Mouse (Mus musculus) neutrophil, adult 83 days (primary cell): ENCODE measurements around the gene Ppm1k. TPM values are rescaled to one million over a fixed set of nuclear protein-coding genes. Genes with fewer than 3 reads are reported as not detected.

ENCODE experiments used
- total RNA-seq, 2 experiments: library from RNA; stranded (reverse); gene quantifications; one replicate each; pipeline ENCODE4 v1.2.4; 2023

Ppm1k gene
- total RNA-seq, result 1 to 10 TPM; 6.6 to 7.2 TPM

GRCm38 (mm10) chr6:57535386-57535936 lies at the start of gene Ppm1k:
Gene Ppm1k (minus strand): TSS chr6:57535468.

GRCm38 (mm10) chr6:57580881-57581548 lies 45.7 kb upstream of the Ppm1k start, which contains the start of gene Herc6:
Gene Herc6 (plus strand): TSS chr6:57581000.

Other genes starting within 250 kb of the Ppm1k start
- not detected for gene Vmn1r16, start 206.0 kb downstream of the Ppm1k start, total RNA-seq
- not detected for gene Vmn1r17, start 171.7 kb downstream of the Ppm1k start, total RNA-seq
- not detected for gene Vmn1r18, start 139.7 kb downstream of the Ppm1k start, total RNA-seq
- gene Vmn1r19, start 131.7 kb downstream of the Ppm1k start, total RNA-seq, result not detected
- not detected for gene Vmn1r20, start 106.5 kb downstream of the Ppm1k start, total RNA-seq
- 10 to 100 TPM; 12.6 to 13.7 TPM for gene Herc6, start 45.5 kb upstream of the Ppm1k start, total RNA-seq
- gene Pyurf, start 156.6 kb upstream of the Ppm1k start, total RNA-seq, result 1 to 10 TPM; 1.7 to 1.8 TPM
- gene Lancl2, start 167.1 kb upstream of the Ppm1k start, total RNA-seq, result 10 to 100 TPM; 11.8 to 13.7 TPM